Mouse (Mus musculus): ENCODE results near the gene Ipmk. TPM values are rescaled to one million over a fixed set of nuclear protein-coding genes. Genes with fewer than 3 reads are reported as not detected.
A peak's percentile ranks its signal among the peaks of the same experiment; 100 is the strongest.

Ipmk gene
- polyA plus RNA-seq, 1 experiment from 2014 or later = 16.5 TPM

- no peaks in the 10 kb centered on the region for H3K36me3 ChIP-seq (ENCODE audit: control insufficient read depth, insufficient read depth, low read length)
- ATAC-seq = no peak
- no peaks in the 10 kb centered on the region for H3K27me3 ChIP-seq (ENCODE audit: control insufficient read depth, insufficient read depth, low read depth, low read length)
- 80% methylated on average over 9 of the region's 9 CpGs for WGBS
- no peak overlapping the region for H3K4me2 ChIP-seq (ENCODE audit: low read length)
- H3K4me3 ChIP-seq (ENCODE audit: low read depth, low read length) = no peak overlapping the region
- no peaks in the 10 kb centered on the region for H3K9me3 ChIP-seq (replicated peaks; ENCODE audit: control insufficient read depth, low read length, poor library complexity, severe bottlenecking)
- H3K4me1 ChIP-seq (ENCODE audit: control insufficient read depth, insufficient read depth, low read length) = peaks cover 9% of the 10 kb centered on the region
- H3K9ac ChIP-seq (ENCODE audit: low read depth, low read length) = no peak overlapping the region
- no peak overlapping the region for H3K27ac ChIP-seq (ENCODE audit: low read length)
Measured at GRCm38 (mm10) chr10:71353850-71354249, 6.3 kb downstream of the Ipmk start.

DNA sequence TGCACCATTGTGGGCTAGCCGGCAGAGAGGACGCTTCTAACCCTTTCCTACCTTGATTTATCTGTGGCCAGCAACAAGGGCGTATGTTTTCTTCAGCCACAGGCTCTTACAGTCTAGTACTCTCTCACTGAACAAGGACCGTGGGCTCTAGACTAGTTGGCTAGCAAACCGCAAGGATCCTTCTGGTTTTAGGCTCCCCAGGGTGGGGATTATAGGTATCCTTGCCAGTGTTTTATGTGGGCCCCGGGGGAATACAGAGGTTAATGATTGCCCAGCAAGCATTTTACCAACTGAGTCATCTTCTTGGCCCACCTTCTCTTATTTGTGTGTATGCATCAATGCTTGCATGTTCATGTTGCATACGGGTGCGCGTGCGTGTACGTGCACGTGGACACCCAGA lies 7.4 kb downstream of the Ipmk start:
- 87% methylated on average over 12 of the region's 12 CpGs for WGBS
- no peak for ATAC-seq
- no peak overlapping the region for H3K4me3 ChIP-seq (ENCODE audit: low read depth, low read length)

DNA sequence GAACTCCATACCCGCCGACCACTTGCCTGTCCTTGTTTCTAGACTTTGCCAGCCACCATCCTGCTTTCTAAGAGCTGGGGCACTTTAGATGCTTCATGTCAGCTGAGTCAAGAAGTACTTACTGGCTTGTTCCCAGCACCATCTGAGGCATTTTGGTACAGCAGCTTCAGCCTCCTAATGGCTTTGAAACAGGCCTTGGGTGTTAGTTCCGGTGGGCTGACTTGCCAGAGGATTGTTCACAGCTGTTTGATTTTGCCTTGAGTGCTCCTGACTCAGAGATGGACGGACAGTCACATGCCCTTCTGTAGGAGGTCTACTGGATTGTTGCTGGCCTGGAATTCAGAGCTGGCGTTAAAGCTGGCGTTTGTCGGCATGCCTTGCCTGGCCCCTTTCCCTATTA lies 13.5 kb downstream of the Ipmk start:
- peaks cover 6% of the 10 kb centered on the region; the same call in 1 of the 2 replicates for H3K4me1 ChIP-seq (ENCODE audit: control insufficient read depth, insufficient read depth, low read length)
- 76% methylated on average over 7 of the region's 7 CpGs for WGBS
- H3K9me3 ChIP-seq (replicated peaks; ENCODE audit: control insufficient read depth, low read length, poor library complexity, severe bottlenecking) = no peaks in the 10 kb centered on the region
- H3K36me3 ChIP-seq (ENCODE audit: control insufficient read depth, insufficient read depth, low read length) = peaks cover 10% of the 10 kb centered on the region
- H3K4me2 ChIP-seq (ENCODE audit: low read length) = no peak overlapping the region
- no peak overlapping the region for H3K27ac ChIP-seq (ENCODE audit: low read length)
- no peaks in the 10 kb centered on the region for H3K27me3 ChIP-seq (ENCODE audit: control insufficient read depth, insufficient read depth, low read depth, low read length)
- no peak overlapping the region for H3K9ac ChIP-seq (ENCODE audit: low read depth, low read length)
- no peak overlapping the region for H3K4me3 ChIP-seq (ENCODE audit: low read depth, low read length)
- ATAC-seq = no peak

More for the DNA sequence above, 7.4 kb downstream of the Ipmk start:
- no peak overlapping the region for H3K27ac ChIP-seq (ENCODE audit: low read length)
- no peaks in the 10 kb centered on the region for H3K9me3 ChIP-seq (replicated peaks; ENCODE audit: control insufficient read depth, low read length, poor library complexity, severe bottlenecking)
- no peaks in the 10 kb centered on the region for H3K4me1 ChIP-seq (ENCODE audit: control insufficient read depth, insufficient read depth, low read length)
- no peak overlapping the region for H3K9ac ChIP-seq (ENCODE audit: low read depth, low read length)
- no peaks in the 10 kb centered on the region for H3K27me3 ChIP-seq (ENCODE audit: control insufficient read depth, insufficient read depth, low read depth, low read length)
- no peak overlapping the region for H3K4me2 ChIP-seq (ENCODE audit: low read length)
- no peaks in the 10 kb centered on the region for H3K36me3 ChIP-seq (ENCODE audit: control insufficient read depth, insufficient read depth, low read length)

GRCm38 (mm10) chr10:71361836-71362562 lies 14.4 kb downstream of the Ipmk start:
- H3K9ac ChIP-seq (ENCODE audit: low read depth, low read length) = peak overlapping the region; percentile 10; the same call in 1 of the 2 replicates
- H3K9me3 ChIP-seq (replicated peaks; ENCODE audit: control insufficient read depth, low read length, poor library complexity, severe bottlenecking) = no peaks in the 10 kb centered on the region
- no peak overlapping the region for H3K27ac ChIP-seq (ENCODE audit: low read length)
- peak overlapping the region; percentile 22; the same call in 1 of the 2 replicates for H3K4me2 ChIP-seq (ENCODE audit: low read length)
- peaks cover 6% of the 10 kb centered on the region; the same call in 1 of the 2 replicates for H3K4me1 ChIP-seq (ENCODE audit: control insufficient read depth, insufficient read depth, low read length)
- H3K27me3 ChIP-seq (ENCODE audit: control insufficient read depth, insufficient read depth, low read depth, low read length) = no peaks in the 10 kb centered on the region
- 17% methylated on average over 18 of the region's 18 CpGs for WGBS
- H3K4me3 ChIP-seq (ENCODE audit: low read depth, low read length) = no peak overlapping the region
- H3K36me3 ChIP-seq (ENCODE audit: control insufficient read depth, insufficient read depth, low read length) = peaks cover 10% of the 10 kb centered on the region
- ATAC-seq = peak; percentile 52; the same call in 1 of the 2 replicates

DNA sequence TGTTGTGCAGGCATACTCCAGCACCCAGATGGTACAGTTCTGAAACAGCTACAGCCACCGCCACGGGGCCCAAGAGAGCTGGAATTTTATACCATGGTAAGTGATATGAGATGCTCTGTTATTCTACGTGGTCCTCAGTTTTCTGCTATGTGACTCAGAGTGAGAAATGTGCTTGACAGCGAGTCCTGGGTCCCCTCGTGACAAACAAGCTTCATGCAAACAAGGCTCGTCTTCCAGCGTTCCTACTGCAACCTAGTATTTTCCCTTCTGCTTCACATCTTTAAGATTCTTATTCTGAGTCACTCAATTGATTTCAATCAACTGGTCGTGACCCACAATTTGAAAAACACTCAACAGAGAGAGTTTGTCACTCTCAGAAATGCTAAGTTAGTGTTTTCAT lies 15.9 kb downstream of the Ipmk start:
- no peak overlapping the region for H3K4me2 ChIP-seq (ENCODE audit: low read length)
- WGBS = 81% methylated on average over 8 of the region's 8 CpGs
- ATAC-seq = no peak

DNA sequence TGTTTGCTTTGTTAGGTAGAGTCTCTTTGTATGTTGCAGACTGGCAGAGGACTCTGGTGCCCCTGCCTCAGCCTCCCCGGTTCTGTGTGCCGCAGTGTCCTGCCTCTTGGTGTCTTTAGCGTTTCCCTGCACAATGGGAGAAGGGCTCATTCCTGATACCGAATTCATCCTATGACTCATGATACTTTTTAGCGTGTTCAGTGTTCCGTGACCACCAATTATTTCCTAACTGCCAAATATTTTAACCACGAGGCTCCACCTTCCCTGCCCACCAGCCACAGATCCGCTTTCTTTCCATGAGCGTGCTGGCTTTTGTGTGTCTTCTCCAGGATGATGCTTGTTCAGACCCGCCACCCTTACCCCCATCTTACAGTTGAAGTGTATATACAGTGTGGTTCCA lies 16.3 kb downstream of the Ipmk start:
- H3K27me3 ChIP-seq (ENCODE audit: control insufficient read depth, insufficient read depth, low read depth, low read length) = no peaks in the 10 kb centered on the region
- peaks cover 10% of the 10 kb centered on the region for H3K36me3 ChIP-seq (ENCODE audit: control insufficient read depth, insufficient read depth, low read length)
- WGBS = 86% methylated on average over 10 of the region's 10 CpGs
- no peak for ATAC-seq
- H3K27ac ChIP-seq (ENCODE audit: low read length) = no peak overlapping the region
- H3K9ac ChIP-seq (ENCODE audit: low read depth, low read length) = no peak overlapping the region
- H3K9me3 ChIP-seq (replicated peaks; ENCODE audit: control insufficient read depth, low read length, poor library complexity, severe bottlenecking) = no peaks in the 10 kb centered on the region
- H3K4me1 ChIP-seq (ENCODE audit: control insufficient read depth, insufficient read depth, low read length) = peaks cover 6% of the 10 kb centered on the region; the same call in 1 of the 2 replicates
- H3K4me3 ChIP-seq (ENCODE audit: low read depth, low read length) = no peak overlapping the region
- no peak overlapping the region for H3K4me2 ChIP-seq (ENCODE audit: low read length)

More for the DNA sequence above, 15.9 kb downstream of the Ipmk start:
- no peaks in the 10 kb centered on the region for H3K9me3 ChIP-seq (replicated peaks; ENCODE audit: control insufficient read depth, low read length, poor library complexity, severe bottlenecking)
- H3K4me1 ChIP-seq (ENCODE audit: control insufficient read depth, insufficient read depth, low read length) = peaks cover 6% of the 10 kb centered on the region; the same call in 1 of the 2 replicates
- H3K4me3 ChIP-seq (ENCODE audit: low read depth, low read length) = no peak overlapping the region
- H3K27ac ChIP-seq (ENCODE audit: low read length) = no peak overlapping the region
- peaks cover 10% of the 10 kb centered on the region for H3K36me3 ChIP-seq (ENCODE audit: control insufficient read depth, insufficient read depth, low read length)
- H3K9ac ChIP-seq (ENCODE audit: low read depth, low read length) = no peak overlapping the region
- no peaks in the 10 kb centered on the region for H3K27me3 ChIP-seq (ENCODE audit: control insufficient read depth, insufficient read depth, low read depth, low read length)

DNA sequence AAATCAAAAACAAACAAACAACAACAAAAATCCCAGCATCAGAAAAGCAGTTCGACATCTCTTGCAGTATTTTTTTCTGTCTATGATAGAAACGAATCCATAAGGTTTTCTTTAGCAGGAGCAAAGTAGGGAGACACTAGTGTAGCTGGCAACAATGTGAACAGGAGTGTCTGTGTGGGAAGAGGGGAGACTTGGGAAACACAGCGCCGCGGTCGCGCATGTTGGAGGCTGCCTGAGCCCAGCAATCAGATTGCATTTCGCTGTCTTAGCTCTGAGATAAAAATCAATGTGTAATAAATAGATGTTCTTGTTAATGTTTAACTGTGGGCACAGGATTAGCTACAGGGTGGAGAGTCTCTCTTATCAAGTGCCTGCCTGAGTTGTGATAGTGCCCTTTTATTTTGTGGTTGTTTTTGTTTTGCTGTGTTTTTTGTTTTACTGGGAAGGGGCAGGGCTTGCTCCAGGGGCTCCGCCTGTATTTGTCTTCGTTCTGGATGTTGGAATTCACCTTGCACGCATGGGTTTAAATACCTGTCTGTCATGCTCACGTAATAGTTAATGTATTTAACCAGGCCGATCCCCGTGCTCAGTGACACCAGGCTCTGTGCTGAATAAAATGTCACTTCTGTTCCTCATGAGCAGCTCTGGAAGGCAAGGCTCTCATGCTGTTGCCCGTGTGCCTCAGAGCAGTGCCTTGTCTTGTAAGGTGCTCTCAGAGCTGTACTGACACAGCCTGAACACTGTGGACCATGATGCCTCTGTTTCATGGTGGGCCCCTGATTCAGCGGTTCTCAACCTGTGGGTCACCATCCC lies 20.8 kb downstream of the Ipmk start:
- 88% methylated on average over 16 of the region's 16 CpGs for WGBS
- peaks cover 10% of the 10 kb centered on the region for H3K36me3 ChIP-seq (ENCODE audit: control insufficient read depth, insufficient read depth, low read length)
- no peak overlapping the region for H3K4me2 ChIP-seq (ENCODE audit: low read length)
- no peak for ATAC-seq
- no peak overlapping the region for H3K27ac ChIP-seq (ENCODE audit: low read length)
- H3K9ac ChIP-seq (ENCODE audit: low read depth, low read length) = no peak overlapping the region
- no peaks in the 10 kb centered on the region for H3K9me3 ChIP-seq (replicated peaks; ENCODE audit: control insufficient read depth, low read length, poor library complexity, severe bottlenecking)
- H3K27me3 ChIP-seq (ENCODE audit: control insufficient read depth, insufficient read depth, low read depth, low read length) = no peaks in the 10 kb centered on the region
- H3K4me1 ChIP-seq (ENCODE audit: control insufficient read depth, insufficient read depth, low read length) = no peaks in the 10 kb centered on the region
- no peak overlapping the region for H3K4me3 ChIP-seq (ENCODE audit: low read depth, low read length)

- Histone ChIP-seq H3K27me3 (ENCODE audit: control insufficient read depth, insufficient read depth, low read depth, low read length) (no peaks in the 10 kb centered on the region), H3K9me3 (replicated peaks; ENCODE audit: control insufficient read depth, low read length, poor library complexity, severe bottlenecking) (no peaks in the 10 kb centered on the region), H3K4me1 (ENCODE audit: control insufficient read depth, insufficient read depth, low read length) (no peaks in the 10 kb centered on the region), H3K9ac (ENCODE audit: low read depth, low read length) (no peak overlapping the region), H3K4me2 (ENCODE audit: low read length) (no peak overlapping the region), H3K4me3 (ENCODE audit: low read depth, low read length) (no peak overlapping the region), H3K36me3 (ENCODE audit: control insufficient read depth, insufficient read depth, low read length) (peaks cover 5% of the 10 kb centered on the region), H3K27ac (ENCODE audit: low read length) (no peak overlapping the region)
- WGBS = 91% methylated on average over 3 of the region's 3 CpGs
- no peak for ATAC-seq
Measured at GRCm38 (mm10) chr10:71369466-71369865, 21.9 kb downstream of the Ipmk start.

- 88% methylated on average over 6 of the region's 6 CpGs for WGBS
- no peak for ATAC-seq
- Histone ChIP-seq H3K4me2 (ENCODE audit: low read length) (no peak overlapping the region), H3K27ac (ENCODE audit: low read length) (no peak overlapping the region), H3K36me3 (ENCODE audit: control insufficient read depth, insufficient read depth, low read length) (peaks cover 3% of the 10 kb centered on the region), H3K4me1 (ENCODE audit: control insufficient read depth, insufficient read depth, low read length) (no peaks in the 10 kb centered on the region), H3K9me3 (replicated peaks; ENCODE audit: control insufficient read depth, low read length, poor library complexity, severe bottlenecking) (no peaks in the 10 kb centered on the region), H3K9ac (ENCODE audit: low read depth, low read length) (no peak overlapping the region), H3K27me3 (ENCODE audit: control insufficient read depth, insufficient read depth, low read depth, low read length) (no peaks in the 10 kb centered on the region), H3K4me3 (ENCODE audit: low read depth, low read length) (no peak overlapping the region)
Measured at GRCm38 (mm10) chr10:71371881-71372280, 24.3 kb downstream of the Ipmk start.
